Mouse (Mus musculus): ENCODE measurements around the gene Cel.

DNA sequence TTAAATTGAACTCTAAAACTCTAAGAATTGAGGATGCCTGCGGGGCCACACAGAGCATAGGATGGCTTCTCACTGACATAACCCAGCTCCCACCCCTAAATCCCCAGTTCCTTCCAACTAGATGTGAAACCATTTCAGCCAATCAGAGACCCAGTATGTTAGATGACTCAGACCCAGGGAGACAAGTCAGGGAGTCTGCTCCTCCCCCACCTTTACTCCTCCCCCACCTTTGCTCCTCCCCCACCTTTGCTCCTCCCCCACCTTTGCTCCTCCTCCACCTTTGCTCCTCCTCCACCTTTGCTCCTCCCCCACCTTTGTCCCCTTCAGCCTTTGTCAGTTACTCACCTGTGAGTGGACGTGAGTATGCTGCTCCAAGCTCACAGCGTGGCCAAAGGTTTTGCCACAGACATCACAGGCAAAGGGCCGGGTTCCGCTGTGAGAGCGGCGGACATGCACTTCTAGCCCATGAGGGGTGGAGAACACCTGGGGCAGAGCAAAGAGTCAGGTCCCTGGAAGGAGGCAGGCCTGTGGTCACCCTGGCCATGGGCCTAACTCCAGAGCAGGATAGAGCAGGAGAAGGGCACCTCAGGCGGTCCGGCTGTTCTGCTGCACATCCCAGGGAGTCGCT, 49.3 kb upstream of the Cel start:
- TF ChIP-seq CTCF (IDR thresholded peaks at IDR 0.05; ENCODE audit: low read depth) (no peak), EP300 (IDR thresholded peaks at IDR 0.05; ENCODE audit: low read depth) (no peak)
